Mouse (Mus musculus): ENCODE measurements around the gene Zc3h12d.

The Zc3h12d gene

DNA sequence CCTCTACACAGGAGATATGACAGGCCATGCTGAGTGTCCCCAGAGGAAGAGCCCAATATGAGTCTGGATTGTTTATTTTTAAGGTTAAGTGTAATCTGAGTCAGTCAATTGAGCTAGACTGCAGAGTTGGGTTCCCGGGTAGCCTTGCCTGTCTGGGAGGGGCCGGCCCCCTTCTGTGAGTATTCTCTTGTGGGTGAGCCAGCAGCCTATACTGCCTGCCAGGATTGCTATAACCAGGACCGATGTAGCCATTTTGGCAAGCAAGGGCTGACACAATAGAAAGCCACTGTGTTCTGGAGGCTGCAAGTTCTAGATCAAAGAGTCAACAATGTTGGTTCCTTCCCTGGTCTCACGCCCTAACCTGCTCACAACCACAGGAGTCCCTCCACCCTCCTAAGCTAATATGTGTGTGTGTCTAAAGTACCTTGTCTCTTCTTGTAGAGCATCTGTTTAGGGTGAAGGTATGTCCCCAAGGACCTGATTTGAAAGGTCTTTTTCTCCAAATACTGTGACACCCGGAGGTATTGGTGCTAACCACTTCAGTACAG, 6.7 kb downstream of the Zc3h12d start:
- no peak for DNase-seq (ENCODE audit: low read depth, low spot score)

DNA sequence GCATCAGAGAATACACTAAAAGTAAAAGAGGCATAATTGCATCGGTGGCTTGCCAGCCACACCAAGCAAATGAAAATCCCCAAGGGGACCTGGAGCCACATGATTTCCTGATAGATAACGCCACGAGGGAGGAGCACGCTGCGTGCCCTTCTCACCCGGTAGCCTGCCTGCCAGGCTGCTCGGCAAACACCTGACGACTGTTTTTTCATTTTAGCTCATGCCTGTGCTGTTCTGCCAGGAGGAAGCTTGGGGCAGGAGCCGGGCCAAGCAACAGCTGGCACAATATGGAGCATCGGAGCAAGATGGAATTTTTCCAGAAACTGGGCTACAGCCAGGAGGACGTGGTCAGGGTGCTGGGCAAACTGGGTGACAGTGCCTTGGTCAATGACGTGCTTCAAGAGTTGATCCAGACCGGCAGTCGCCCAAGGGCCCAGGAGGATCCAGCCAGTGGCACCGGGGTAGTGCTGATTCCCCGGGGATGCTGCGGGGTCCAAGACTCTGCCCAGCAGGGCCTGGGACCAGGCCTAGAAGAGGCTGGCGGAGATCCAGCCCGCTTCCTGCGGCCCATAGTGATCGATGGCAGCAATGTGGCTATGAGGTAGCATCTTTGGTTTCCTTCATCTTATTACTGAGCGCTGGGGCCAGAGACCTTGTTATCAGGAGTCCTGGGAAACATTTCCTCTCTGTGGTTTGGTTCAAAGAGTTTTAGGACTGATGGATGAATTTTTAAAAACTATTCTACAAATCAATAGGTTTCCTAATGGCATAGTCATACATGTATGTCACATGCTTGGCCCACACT, 7.5 kb downstream of the Zc3h12d start:
- no peak for DNase-seq (ENCODE audit: low read depth, low spot score)

DNA sequence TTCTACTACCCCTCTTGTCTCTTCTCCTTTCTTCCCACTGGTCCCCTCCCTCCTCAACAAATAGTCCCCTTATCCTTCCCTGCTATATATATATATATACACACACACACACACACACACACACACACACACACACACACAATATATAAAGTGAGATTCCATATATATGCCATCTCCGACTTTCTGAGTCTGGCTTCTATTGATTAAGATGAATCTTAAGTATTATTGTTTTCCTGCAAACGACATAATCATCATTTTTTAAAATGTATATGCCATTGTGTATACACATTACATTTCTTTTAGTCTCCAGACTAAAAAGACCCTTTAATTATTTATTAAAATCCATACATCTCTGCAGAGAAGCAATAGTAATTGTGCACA, 8.1 kb downstream of the Zc3h12d start:
- no peak for DNase-seq (ENCODE audit: low read depth, low spot score)

DNA sequence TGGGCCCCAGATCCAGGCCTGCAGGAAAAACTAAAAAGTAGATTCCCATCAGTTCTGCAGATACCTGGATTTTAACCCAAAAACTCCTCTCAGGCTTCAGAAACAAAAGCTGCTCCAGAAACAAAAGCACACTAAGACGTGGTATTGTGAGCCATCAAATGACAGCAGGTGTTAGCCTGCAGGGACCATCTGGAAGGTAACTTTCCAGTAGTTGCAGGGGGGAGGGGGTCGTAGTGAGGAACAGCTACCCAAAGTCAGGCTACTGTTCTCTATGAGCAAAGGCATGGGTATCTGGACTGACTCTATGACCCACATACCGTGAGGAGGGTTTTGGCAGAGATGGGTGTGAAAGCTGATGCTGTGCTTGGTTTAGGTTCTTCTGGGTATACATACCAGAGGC, 8.5 kb downstream of the Zc3h12d start:
- DNase-seq (ENCODE audit: low read depth, low spot score): peak; percentile 49

DNA sequence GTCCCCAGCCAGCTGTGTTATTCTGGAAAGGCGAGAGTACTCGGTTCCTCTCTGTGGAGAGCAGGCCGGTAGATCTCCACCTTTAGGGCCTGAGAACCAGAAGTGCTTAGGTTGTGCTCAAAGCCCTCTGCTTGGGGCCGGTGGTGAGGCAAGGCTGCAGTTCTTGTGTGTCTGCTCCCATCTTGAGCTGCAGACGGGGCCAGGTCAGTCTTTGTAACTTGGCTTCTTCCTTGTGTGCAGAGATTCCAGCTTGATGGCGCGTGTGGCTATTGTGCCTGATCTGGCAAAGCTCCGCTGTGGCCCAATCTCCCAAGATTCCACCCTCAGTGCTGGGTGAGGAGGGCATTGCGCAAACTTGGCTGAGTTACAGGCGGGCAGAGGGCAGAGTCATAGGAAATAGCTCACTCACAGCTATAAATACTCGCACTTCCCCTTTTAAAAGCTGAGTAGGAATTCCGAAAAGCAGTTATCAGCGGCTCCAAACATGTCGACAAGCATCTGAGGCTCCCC, 9.4 kb downstream of the Zc3h12d start:
- DNase-seq (ENCODE audit: low read depth, low spot score): no peak

DNA sequence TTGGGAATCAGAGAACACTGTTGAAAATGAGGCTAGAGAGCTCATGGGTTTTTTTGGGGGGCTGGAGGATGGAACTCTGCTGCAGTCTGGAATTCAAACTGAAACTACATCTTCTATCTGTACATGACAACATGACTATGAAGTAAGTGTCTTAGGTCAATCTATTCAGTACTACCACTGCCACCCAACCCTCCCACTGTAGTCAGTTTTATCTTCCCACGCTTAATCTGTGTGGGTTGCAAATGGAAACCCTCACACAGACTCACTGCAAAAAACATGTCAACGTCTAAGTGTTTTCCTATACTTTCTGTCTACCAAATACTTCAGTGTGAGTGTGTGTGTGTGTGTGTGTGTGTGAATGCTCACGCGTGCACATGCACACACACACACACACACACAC, 10.9 kb downstream of the Zc3h12d start:
- no peak for DNase-seq (ENCODE audit: low read depth, low spot score)

DNA sequence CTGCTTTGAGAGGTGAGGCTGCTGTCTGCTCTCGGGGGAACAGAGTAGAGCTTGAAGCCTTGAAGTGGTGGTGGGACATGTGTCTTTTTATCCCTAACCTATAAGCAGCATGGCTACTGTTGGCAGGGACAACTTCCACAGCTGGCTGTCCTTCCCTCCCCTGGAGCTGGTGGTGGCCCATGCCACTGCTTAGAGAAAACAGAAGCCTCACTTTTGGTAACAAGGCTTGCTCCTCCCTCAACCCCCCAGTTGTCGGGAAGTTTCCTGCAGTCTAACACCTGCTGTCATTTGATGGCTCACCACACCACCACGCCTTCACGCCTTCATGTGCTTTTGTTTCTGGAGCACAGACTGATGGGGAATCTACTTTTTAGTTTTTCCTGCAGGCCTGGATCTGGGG, 11.9 kb downstream of the Zc3h12d start:
- DNase-seq (ENCODE audit: low read depth, low spot score): peak; percentile 46

DNA sequence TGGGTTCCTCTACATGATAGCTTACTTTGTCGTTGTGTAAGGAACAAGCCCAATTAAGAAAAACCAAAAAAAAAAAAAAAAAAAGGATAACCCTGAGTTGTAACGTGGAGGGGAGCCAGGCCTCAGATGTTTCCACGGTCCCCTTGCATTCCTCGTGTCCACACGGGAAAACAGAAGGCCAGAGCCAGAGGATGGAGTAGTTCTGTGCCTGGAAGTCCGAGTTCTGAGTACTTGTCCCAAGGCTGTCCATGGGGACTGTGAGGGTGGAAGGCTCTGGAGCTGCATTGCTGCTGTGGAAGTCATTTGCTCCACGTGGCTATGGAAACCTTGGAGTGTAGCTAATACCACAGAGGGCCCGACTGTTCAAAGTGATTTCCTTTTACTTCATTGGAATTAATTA, 12.9 kb downstream of the Zc3h12d start:
- no peak for DNase-seq (ENCODE audit: low read depth, low spot score)

DNA sequence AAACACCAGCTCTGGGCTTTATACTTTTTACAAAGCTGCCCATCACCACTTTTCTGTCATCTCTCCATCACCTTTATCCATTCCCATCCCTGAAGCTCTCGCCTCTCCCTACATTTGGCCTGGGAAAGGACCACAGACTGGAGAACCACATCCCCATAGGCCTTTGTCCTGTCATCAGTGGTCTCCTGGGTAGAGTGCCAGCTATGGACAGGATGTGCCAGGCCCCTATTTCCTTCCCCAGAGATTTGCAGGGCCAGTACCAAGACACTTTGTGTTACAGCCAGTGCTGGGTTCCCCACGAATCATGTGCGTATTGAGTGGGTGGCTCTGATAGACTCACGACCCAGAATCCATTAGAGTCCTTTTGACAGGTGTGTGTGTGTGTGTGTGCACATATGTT, 13.7 kb downstream of the Zc3h12d start:
- DNase-seq (ENCODE audit: low read depth, low spot score): no peak

DNA sequence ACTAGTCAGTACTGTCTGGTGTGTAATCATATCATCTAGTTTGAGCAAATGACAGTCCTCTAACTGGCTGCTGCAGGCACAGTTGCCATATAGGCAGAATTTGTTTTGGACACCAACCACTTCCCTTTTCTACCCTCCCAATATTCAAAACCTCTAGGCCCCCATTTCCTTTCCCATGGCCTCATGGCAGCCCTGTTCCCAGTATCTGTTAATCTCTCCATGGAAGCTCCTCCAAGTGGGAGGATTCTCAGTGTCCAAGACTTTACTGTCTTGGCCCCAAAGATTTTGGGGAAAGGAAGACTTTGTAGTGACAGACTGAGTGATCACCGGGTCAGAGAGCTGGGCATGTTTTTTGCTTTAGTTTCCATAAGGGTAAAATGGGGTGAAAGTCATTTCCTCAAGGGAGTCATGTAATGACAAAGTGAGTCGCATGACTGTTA, 14.9 kb downstream of the Zc3h12d start:
- DNase-seq (ENCODE audit: low read depth, low spot score): peak; percentile 84

DNA sequence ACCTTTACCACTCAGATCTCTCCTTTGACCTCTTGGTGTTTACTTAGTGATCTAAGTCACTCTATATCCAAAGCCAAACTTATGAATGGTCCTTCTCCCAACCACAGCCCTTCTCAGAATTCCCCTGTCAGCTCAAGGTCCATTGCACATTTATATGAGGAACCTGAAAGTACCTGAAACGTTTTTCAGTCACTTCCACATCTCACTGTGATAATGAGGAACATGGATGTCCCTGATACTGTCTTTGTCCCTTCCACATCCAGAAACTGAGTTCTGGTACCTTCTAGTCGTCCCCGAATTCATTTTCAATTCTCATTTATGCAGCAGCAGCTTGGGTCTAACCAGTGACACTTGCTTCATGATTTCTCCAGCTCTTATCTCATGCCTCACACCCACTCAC, 19.6 kb downstream of the Zc3h12d start:
- peak; percentile 73 for DNase-seq (ENCODE audit: low read depth, low spot score)

DNA sequence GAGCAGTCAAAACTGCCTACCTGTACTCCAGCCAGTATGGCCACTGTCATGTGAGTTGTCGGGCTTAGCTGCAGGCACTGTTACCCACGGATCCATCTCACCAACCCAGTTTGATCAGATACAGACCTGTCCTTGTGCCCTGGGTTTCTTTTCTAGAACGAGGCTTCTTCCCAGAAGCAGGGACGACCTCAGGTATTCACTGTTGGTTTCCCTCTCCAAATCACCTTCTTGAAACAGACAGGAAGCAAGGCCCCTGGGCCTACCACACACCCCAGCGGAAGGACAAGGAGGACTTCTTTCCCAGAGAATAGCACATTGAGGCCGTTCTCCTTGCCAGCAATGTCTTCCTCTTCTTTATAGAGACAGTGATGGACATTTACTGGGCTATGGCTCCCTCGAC, 28.2 kb downstream of the Zc3h12d start:
- DNase-seq (ENCODE audit: low read depth, low spot score): no peak

DNA sequence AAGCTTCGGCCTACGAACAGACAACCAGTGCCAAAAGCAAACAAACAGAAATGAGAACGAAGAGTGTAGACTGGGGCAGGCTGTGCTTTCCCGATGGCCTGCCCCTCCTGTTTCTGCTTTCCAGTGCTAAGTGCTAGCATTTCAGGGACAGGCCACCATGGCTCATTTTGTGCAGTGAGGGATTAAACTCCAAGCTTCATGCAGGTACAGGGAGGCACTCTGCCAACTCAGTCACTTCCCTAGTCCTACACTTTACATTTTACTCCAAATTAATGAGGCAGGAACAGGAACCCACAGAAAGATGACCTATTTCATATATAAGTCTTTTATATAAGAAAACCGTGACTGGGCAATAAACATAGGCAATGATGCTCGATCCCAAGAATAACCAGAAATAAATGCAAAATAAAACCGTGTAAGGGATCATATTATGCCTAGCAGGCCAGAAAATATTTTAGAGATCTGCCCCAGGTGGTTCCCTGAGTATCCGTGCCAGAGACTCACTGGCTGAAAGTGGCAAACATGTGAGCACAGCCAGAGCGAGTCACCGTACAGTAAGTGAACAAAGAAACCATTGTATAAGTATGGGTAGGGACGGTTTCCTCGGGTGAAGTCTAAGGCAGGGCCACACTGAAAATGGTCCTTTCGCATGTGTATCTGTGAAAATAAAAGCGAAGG, 29.1 kb downstream of the Zc3h12d start:
- no peak for DNase-seq (ENCODE audit: low read depth, low spot score)

DNA sequence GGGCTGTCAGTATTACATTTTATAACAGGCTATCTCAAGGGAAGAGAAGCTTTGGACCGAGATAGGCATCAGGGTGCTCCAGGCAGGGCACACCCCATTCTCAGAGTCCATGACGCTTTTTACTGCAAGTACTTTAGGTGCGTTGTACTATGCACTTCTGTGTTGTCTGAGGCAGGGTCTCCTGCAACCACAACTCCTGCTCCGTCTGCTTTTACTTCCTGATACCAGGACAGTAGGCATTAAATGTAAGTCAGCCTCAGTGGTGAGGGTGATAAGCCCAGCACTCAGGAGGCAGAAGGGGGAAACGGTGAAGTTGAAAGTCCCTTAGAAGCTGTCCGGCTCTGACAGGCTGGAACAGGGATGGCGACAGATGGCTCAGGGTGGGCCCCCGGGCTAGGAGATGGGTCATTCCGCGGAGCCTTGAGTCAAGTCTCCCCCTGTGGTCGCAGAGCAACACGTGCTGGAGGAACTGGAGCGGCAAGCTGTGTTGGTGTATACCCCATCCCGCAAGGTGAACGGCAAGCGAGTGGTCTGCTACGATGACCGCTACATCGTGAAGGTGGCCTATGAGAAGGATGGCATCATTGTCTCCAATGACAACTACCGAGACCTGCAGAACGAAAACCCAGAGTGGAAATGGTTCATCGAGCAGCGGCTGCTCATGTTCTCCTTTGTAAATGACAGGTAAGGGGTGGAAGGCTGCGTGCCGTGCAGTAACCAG, 29.8 kb downstream of the Zc3h12d start:
- no peak for DNase-seq (ENCODE audit: low read depth, low spot score)

DNA sequence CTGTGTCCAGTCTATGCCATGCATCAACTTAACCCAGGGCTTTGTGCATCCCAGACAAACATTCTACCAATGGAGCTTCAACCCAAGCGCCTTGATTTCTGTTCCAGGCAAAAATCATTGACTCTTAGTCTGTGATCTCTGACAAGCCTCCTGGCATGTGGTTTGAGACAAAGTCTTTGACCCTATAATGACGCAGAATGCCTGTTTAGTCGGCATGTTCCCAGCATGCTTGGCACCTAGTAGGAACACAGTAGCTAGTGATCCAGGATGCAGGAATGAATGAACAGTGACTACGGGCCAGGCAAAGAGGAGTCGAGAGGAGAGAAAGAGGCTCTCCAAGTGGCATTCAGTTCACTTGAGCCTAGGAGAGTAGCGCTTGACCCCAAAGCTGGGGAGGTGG, 31.1 kb downstream of the Zc3h12d start:
- no peak for DNase-seq (ENCODE audit: low read depth, low spot score)

DNA sequence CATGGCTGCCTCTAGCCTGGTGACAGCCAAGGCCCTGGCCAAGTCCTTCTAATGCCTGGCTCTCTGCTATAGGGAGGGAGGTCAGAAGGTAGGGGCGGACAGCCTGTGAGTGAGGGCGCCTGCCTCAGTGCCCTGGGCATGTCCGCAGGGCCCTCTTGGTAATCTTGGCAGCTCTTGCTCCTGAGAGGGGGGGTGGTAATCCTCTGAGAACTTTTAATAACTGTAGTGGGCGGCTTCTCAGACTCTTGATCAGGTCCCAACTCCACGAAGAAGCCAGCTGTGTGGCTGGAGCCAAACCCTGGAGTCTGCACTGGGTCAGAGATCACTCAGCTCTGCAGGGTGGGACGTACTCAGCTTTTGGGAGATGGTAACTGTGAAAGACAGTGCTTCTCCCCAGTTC, 31.9 kb downstream of the Zc3h12d start:
- no peak for DNase-seq (ENCODE audit: low read depth, low spot score)

DNA sequence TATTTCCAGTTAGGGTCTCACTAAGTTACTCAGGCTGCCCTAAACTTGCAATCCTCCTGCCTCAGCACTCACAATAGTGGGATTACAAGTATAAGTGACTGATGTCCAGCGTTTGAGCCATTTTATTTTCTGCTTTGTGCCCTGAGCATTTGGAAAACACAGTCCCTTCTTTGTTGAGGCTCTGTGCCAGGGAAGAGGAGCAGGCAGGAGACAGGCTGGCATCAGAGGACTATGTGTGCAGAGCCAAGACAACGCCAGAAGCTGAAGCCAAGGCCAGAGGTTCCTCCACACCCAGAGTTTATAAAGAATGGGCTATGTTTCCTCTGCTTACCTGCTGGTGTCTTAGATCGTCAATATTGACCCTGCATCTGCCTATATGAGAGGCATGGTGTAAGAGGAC, 32.5 kb downstream of the Zc3h12d start:
- no peak for DNase-seq (ENCODE audit: low read depth, low spot score)

DNA sequence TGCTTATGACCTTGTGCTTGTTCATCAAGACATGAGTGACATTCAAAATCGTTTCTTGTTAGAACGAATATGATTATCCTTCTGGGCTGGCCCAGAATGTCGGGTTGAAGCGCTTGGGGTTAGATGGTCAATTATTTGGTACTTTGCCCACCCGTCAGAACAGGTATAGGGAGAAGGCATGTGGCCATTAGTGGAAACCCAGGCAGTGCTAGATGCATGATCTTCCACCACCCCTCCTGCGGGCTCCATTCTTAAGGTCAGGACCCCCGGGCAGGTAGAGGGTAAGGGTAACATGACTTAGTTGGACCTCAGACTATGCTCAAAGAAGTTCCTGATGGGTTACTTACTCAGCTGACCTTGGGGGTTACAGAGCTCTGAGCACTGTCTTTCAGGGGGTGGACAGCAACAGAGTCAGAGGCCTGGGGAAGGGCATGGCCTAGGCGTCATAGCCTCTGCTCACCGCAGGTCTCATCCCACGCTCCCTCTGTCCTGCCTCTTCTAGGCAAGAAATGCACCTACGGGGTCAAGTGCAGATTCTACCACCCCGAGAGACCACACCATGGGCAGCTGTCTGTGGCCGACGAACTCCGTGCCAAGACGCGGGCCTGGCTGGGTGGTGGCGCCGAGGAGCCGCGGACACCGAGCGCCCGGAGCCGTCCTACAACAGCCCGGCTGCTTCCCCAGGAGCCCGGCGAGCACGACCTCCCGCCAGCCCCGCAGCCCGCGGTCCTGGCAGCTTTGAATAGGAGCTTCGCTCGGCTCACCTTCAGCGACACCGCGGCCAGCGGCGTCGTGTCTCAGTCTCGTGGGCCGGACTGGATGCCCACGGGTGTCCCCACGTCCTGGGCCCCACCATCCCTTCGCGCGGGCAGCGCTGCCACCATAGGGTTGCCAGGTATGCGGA, 34.7 kb downstream of the Zc3h12d start:
- no peak for DNase-seq (ENCODE audit: low read depth, low spot score)

DNA sequence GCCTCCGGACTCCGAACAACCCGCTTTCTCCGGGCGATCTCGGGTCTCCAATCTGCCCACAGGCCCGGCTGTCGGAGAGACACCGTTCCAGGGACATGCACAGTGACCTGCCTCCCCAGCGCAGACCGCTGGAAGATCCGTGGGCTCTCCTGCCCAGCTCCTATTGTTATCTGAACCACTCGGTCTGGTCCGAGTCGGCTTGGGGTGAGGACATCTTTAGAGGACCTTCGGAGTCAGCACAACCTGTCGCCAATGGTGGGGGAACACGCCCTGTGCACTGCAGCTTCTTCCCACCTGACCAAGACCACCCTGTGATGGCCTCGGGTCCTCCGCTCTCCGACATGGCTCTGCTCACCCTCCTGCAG, 35.4 kb downstream of the Zc3h12d start:
- no peak for DNase-seq (ENCODE audit: low read depth, low spot score)

DNA sequence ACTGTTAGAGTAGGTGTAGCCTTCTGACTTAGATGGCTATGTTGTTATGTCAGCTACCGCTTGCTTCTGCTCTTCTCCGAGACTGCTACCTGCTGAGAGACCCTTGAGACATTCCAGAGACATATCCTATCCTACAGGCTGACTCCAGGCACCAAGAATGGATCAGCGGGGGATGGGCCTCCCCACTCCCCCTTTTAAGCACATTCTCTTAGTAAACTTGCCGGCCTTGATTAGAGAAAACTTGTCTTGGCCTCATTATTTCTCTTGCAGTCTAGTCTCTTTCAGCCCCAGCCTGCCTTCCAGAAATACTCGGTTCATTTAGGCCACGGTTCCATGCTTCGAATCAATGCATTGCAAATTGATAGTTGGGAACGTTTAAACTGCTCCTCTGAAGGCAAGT, 37.5 kb downstream of the Zc3h12d start:
- DNase-seq (ENCODE audit: low read depth, low spot score): no peak
